Mouse (Mus musculus) heart, postnatal 0 days (tissue): ENCODE results near the gene Col9a1.

Experiments used
- CTCF ChIP-seq: IDR thresholded peaks from 2 replicates; pipeline ENCODE4 v1.5.1; 2016; ENCODE audit warnings: antibody characterized with exemption, control low read depth, low read depth
- EP300 ChIP-seq: IDR thresholded peaks from 2 replicates; pipeline ENCODE4 v1.6.1; 2016; ENCODE audit warnings: antibody characterized with exemption, low read depth

- TF ChIP-seq CTCF (no peak), EP300 (no peak)
Measured at GRCm38 (mm10) chr1:24257961-24258360, 80.6 kb downstream of the Col9a1 start.
